Mouse (Mus musculus) small intestine, adult 2 months (tissue): ENCODE results near the gene Plekhm3.

Experiments
- CTCF ChIP-seq: fragments of 200-500 bp; IDR thresholded peaks from 2 replicates; pipeline ENCODE4 v1.5.1; 2012; ENCODE audit warnings: low read depth, mild to moderate bottlenecking, control low read depth, inconsistent platforms, low read length, moderate library complexity, mixed read lengths; ENCODE audit not compliant: insufficient replicate concordance, insufficient read length; ENCODE audit errors: extremely low read depth
- POLR2A ChIP-seq: fragments of 200-500 bp; IDR thresholded peaks from 2 replicates; pipeline ENCODE4 v1.6.1; 2012; ENCODE audit warnings: low read depth, mild to moderate bottlenecking, control low read depth, inconsistent platforms, low read length, moderate library complexity

DNA sequence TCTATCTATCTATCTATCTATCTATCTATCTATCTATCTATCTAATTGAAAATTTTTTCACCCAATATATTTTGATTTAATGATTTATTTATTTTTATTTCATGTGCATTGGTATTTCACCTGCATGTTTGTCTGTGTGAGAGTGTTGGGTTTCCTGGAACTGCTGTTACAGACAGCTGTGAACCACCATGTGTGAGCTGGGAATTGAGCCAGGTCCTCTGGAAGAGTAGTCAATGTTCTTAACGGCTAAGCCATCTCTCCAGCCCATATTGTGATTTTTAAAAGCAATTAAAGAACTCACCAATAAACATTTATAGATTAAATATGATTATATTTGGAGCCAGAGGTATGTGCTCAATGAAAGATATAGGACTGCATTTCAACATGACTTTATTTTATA lies 148.9 kb downstream of the Plekhm3 start:
- TF ChIP-seq CTCF = no peak
- no peak for TF ChIP-seq POLR2A
